Mouse (Mus musculus) lung, postnatal 36 days (tissue): Measurements from ENCODE around the gene Gm44503.

Experiments used
- DNase-seq: peaks from one replicate; pipeline ENCODE4 v3.0.0; 2022; ENCODE audit warnings: mixed read lengths

The Gm44503 gene

DNA sequence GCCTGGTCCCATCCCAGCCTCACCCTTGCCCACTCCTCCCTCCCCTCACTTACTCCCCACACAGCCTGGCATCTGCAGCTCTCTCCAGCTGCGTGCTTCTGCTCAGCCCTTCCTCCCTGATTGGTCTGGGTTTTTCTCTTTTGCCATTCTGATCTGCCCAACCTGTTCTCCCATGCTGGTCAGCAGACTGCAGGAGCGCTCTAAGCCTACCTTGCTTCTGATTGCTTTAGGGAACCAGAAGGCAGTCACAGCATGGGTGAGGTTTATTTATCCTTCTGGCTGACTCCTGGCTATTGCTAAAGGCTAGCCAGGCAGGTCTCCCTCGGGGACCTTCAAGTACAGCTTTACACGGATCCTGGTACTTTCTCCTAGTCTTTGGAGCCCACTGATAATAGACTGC lies 72.8 kb downstream of the Gm44503 start:
- no peak for DNase-seq

- DNase-seq, result no peak
These were observed 74.8 kb downstream of the Gm44503 start for GRCm38 (mm10) chr9:73033406-73033805.

- peak; percentile 93 for DNase-seq
These were observed 80.7 kb downstream of the Gm44503 start for GRCm38 (mm10) chr9:73039222-73039945.

DNA sequence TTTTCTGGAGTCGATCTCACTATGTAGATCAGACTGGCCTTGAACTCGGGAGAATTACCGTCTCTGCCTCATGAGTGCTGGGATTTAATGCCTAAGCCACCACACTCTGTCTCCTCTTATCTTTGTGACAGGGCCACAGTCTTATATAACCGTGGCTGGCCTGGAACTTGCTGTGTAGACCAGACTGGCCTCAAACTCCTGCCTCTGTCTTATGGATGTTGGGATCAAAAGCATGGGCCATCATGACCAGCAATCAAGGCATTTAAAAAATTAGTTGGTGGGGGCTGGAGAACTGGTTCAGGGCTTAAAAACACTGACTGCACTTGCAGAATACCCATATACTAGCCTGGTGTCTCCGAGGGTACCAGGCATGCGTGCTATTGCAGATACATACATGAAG lies 81.4 kb downstream of the Gm44503 start, which contains the start of gene Pigb:
Gene Pigb (minus strand): TSS at position 299 of the 400 bp plus-strand sequence.
- no peak for DNase-seq

GRCm38 (mm10) chr9:73044146-73045079 lies 85.8 kb downstream of the Gm44503 start, which contains the start of gene Rab27a:
Rab27a (plus strand) TSS chr9:73044854.
- DNase-seq, result peak; percentile 97

- DNase-seq, result no peak
These were observed 86.6 kb downstream of the Gm44503 start for GRCm38 (mm10) chr9:73045204-73045603.

DNA sequence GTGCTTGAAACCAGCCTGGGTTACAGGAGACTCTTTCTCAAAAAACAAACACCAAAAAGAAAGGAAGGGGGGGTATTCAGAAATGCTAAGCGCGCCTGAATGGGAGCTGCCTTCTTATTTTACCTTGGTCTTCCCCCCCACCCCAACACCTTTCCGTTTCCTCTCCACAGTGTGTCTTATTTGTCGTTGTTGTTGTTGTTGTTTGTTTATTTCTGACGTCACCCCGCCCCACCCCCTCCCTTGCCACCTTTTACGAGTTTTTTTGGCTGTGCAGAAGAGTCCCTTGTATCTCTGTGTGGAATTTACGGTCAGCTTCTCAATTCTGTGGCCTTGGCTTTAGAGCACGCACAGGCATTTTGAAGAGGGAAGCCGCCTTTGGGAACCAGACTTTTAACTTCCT lies 87.1 kb downstream of the Gm44503 start:
- no peak for DNase-seq

- DNase-seq, result peak; percentile 37
These were observed 89.3 kb downstream of the Gm44503 start for GRCm38 (mm10) chr9:73047906-73048305.

GRCm38 (mm10) chr9:73048927-73049326 lies 90.3 kb downstream of the Gm44503 start:
- no peak for DNase-seq

GRCm38 (mm10) chr9:73049833-73050232 lies 91.2 kb downstream of the Gm44503 start:
- DNase-seq, result no peak

- DNase-seq, result no peak
These were observed 92.0 kb downstream of the Gm44503 start for GRCm38 (mm10) chr9:73050606-73051005.

DNA sequence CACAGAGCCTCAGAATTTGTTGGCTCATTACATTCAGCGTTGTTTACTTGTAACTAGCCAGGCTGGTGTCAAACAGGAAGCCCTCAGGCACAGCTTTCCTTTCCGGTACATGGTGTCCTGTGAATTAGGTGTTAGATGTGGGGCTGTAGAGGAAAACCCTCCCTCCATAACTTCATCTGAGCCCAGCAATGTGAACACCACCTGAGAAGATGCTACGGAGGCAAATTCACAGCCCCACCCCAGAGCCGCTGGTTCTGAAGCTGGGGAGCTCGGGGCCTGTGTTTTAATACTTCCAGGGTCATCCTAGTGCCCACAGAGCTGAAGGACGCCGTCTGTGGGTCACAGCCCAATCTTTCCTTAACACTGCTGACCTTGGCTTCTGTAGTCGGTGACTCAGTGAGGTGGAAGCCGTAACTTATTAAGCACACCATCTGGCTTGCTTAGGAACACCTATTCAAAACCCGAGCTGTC lies 96.8 kb downstream of the Gm44503 start:
- DNase-seq, result peak; percentile 51

DNA sequence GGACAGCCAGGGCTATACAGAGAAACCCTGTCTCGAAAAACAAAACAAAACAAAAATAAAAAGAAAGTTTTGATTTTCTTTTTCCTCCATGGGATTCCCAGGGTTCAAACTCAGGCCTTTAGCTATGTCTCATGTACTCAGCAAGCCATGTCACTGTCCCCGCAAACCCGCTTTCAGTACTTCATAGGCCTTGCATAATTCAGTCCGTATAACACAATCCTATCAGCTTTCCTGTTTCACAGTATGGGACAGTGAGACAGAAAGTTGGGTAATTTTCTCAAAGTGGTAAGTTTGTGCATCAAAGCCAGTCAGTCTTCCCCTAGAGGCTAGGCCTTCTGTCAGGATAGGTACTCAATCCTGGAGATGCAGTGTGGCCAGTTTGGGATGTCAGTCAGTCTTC lies 100.6 kb downstream of the Gm44503 start:
- DNase-seq, result no peak

GRCm38 (mm10) chr9:73063621-73064290 lies 105.1 kb downstream of the Gm44503 start:
- DNase-seq, result no peak
